Mouse (Mus musculus) olfactory bulb, adult 2 months (tissue): ENCODE measurements around the gene Eif4b.

Experiments
- CTCF ChIP-seq: fragments of 200-500 bp; IDR thresholded peaks from 2 replicates; pipeline ENCODE4 v1.5.1; 2012; ENCODE audit warnings: low read depth, mild to moderate bottlenecking, low read length, moderate library complexity; ENCODE audit not compliant: insufficient read depth
- POLR2A ChIP-seq: fragments of 200-500 bp; IDR thresholded peaks from 2 replicates; pipeline ENCODE4 v1.6.1; 2012; ENCODE audit warnings: mild to moderate bottlenecking, low read depth, low read length, moderate library complexity; ENCODE audit not compliant: insufficient read depth

- TF ChIP-seq CTCF (no peak), POLR2A (no peak)
These were observed 25.6 kb upstream of the Eif4b start for GRCm38 (mm10) chr15:102048006-102048405.
